Mouse (Mus musculus): Measurements from ENCODE around the gene Rgma. TPM values are rescaled to one million over a fixed set of nuclear protein-coding genes. Genes with fewer than 3 reads are reported as not detected.
A peak's percentile ranks its signal among the peaks of the same experiment; 100 is the strongest.

Rgma gene
- polyA plus RNA-seq, 1 experiment from 2014 or later = 52.5 TPM

- no peaks in the 10 kb centered on the region for H3K27me3 ChIP-seq (ENCODE audit: control insufficient read depth, insufficient read depth, low read length)
- H3K4me3 ChIP-seq (ENCODE audit: low read depth, low read length) = no peak overlapping the region
- H3K27ac ChIP-seq (ENCODE audit: low read depth, low read length) = peak overlapping the region; percentile 62
- ATAC-seq (ENCODE audit: low FRiP score) = peak; percentile 26; the same call in 1 of the 2 replicates
- peaks cover 6% of the 10 kb centered on the region; the same call in 1 of the 2 replicates for H3K4me1 ChIP-seq (replicated peaks; ENCODE audit: control insufficient read depth, insufficient read depth, low read length)
- no peak overlapping the region for H3K4me2 ChIP-seq (replicated peaks; ENCODE audit: low read depth, low read length)
- WGBS = 22% methylated on average over 7 of the region's 7 CpGs
- peaks cover 20% of the 10 kb centered on the region for H3K36me3 ChIP-seq (ENCODE audit: control insufficient read depth, insufficient read depth, low read length)
- DNase-seq (ENCODE audit: low spot score) = peak; percentile 55
- H3K9ac ChIP-seq (ENCODE audit: low read depth, low read length) = no peak overlapping the region
- H3K9me3 ChIP-seq (ENCODE audit: control insufficient read depth, low read length) = no peaks in the 10 kb centered on the region
These were observed 44.1 kb downstream of the Rgma start for GRCm38 (mm10) chr7:73419375-73419774.

GRCm38 (mm10) chr7:73420827-73421226 lies 45.5 kb downstream of the Rgma start:
- Histone ChIP-seq H3K9me3 (ENCODE audit: control insufficient read depth, low read length) (no peaks in the 10 kb centered on the region), H3K9ac (ENCODE audit: low read depth, low read length) (no peak overlapping the region), H3K4me1 (replicated peaks; ENCODE audit: control insufficient read depth, insufficient read depth, low read length) (peaks cover 6% of the 10 kb centered on the region; the same call in 1 of the 2 replicates), H3K4me2 (replicated peaks; ENCODE audit: low read depth, low read length) (no peak overlapping the region), H3K4me3 (ENCODE audit: low read depth, low read length) (no peak overlapping the region), H3K36me3 (ENCODE audit: control insufficient read depth, insufficient read depth, low read length) (peaks cover 20% of the 10 kb centered on the region), H3K27ac (ENCODE audit: low read depth, low read length) (peak overlapping the region; percentile 67), H3K27me3 (ENCODE audit: control insufficient read depth, insufficient read depth, low read length) (no peaks in the 10 kb centered on the region)
- no peak for ATAC-seq (ENCODE audit: low FRiP score)
- WGBS = 50% methylated on average over 5 of the region's 5 CpGs
- no peak for DNase-seq (ENCODE audit: low spot score)

DNA sequence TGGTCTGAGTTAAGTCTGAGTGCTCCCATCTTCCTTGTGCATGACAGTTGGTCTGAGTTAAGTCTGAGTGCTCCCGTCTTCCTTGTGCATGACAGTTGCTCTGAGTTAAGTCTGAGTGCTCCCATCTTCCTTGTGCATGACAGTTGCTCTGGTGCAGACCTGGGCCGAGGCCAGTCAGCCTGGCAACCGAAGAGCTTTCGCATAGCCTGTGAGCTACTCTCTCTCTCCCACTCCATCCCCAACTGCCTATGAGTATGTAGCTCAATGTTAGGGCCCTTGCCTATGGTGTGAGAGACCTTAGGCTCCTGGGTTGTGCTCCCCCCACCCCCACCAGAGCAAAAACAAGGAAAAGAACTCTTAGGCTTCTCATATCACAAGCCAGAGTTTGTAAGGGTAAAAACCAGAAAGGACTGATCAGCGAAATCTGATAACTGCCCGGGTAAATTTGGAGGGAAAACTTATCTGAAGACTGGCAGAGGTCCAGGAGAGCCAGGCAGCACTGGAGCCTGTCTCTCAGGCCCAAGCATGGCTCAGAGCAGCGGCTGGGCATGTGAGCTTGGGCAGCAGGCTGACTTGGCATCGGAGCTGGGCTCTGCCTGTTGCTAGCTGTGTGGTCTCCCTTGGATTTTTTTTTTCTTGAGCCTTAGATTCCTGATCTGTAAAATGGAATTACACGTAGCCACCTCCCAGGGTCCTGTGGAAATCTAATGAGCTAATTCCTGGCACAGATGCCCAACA lies 46.1 kb downstream of the Rgma start:
- Histone ChIP-seq H3K4me1 (replicated peaks; ENCODE audit: control insufficient read depth, insufficient read depth, low read length) (peaks cover 6% of the 10 kb centered on the region; the same call in 1 of the 2 replicates), H3K27me3 (ENCODE audit: control insufficient read depth, insufficient read depth, low read length) (no peaks in the 10 kb centered on the region), H3K27ac (ENCODE audit: low read depth, low read length) (no peak overlapping the region), H3K9ac (ENCODE audit: low read depth, low read length) (no peak overlapping the region), H3K4me2 (replicated peaks; ENCODE audit: low read depth, low read length) (no peak overlapping the region), H3K4me3 (ENCODE audit: low read depth, low read length) (no peak overlapping the region), H3K36me3 (ENCODE audit: control insufficient read depth, insufficient read depth, low read length) (peaks cover 20% of the 10 kb centered on the region), H3K9me3 (ENCODE audit: control insufficient read depth, low read length) (no peaks in the 10 kb centered on the region)
- 74% methylated on average over 9 of the region's 9 CpGs for WGBS
- no peak for ATAC-seq (ENCODE audit: low FRiP score)
- no peak for DNase-seq (ENCODE audit: low spot score)

- no peak overlapping the region for H3K4me3 ChIP-seq (ENCODE audit: low read depth, low read length)
- H3K9ac ChIP-seq (ENCODE audit: low read depth, low read length) = no peak overlapping the region
- ATAC-seq (ENCODE audit: low FRiP score) = no peak; the same call in 1 of the 2 replicates
- H3K9me3 ChIP-seq (ENCODE audit: control insufficient read depth, low read length) = no peaks in the 10 kb centered on the region
- H3K4me1 ChIP-seq (replicated peaks; ENCODE audit: control insufficient read depth, insufficient read depth, low read length) = peaks cover 6% of the 10 kb centered on the region; the same call in 1 of the 2 replicates
- peaks cover 18% of the 10 kb centered on the region for H3K36me3 ChIP-seq (ENCODE audit: control insufficient read depth, insufficient read depth, low read length)
- 29% methylated on average over 12 of the region's 12 CpGs for WGBS
- no peak overlapping the region for H3K4me2 ChIP-seq (replicated peaks; ENCODE audit: low read depth, low read length)
- DNase-seq (ENCODE audit: low spot score) = peak; percentile 83
- H3K27me3 ChIP-seq (ENCODE audit: control insufficient read depth, insufficient read depth, low read length) = no peaks in the 10 kb centered on the region
- no peak overlapping the region for H3K27ac ChIP-seq (ENCODE audit: low read depth, low read length)
These were observed 47.2 kb downstream of the Rgma start for GRCm38 (mm10) chr7:73422223-73423113.

DNA sequence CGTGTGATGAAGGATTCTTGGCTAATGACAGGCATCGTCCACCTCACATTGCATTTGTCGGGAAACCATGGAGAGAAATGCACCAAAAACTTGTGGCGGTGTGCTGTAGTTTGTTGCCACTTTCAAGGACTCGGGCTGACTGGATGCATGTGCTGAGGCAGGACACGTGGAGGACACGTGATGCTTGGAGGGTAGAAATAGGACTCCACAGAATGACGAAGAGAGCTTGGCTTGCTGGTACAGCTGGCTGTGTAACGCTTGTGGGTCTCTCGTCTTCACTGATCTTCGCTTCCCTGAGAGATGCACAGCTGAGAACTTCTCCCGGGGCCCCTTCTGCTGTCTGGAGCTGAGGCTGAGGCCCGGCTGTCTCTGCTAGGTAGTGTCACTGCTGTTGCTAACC lies 47.9 kb downstream of the Rgma start:
- no peak overlapping the region for H3K4me3 ChIP-seq (ENCODE audit: low read depth, low read length)
- H3K36me3 ChIP-seq (ENCODE audit: control insufficient read depth, insufficient read depth, low read length) = peaks cover 12% of the 10 kb centered on the region
- no peak overlapping the region for H3K4me2 ChIP-seq (replicated peaks; ENCODE audit: low read depth, low read length)
- H3K4me1 ChIP-seq (replicated peaks; ENCODE audit: control insufficient read depth, insufficient read depth, low read length) = peaks cover 3% of the 10 kb centered on the region; the same call in 1 of the 2 replicates
- H3K9me3 ChIP-seq (ENCODE audit: control insufficient read depth, low read length) = no peaks in the 10 kb centered on the region
- no peaks in the 10 kb centered on the region for H3K27me3 ChIP-seq (ENCODE audit: control insufficient read depth, insufficient read depth, low read length)
- DNase-seq (ENCODE audit: low spot score) (no peak), ATAC-seq (ENCODE audit: low FRiP score) (no peak)
- no peak overlapping the region for H3K27ac ChIP-seq (ENCODE audit: low read depth, low read length)
- WGBS = 77% methylated on average over 13 of the region's 13 CpGs
- H3K9ac ChIP-seq (ENCODE audit: low read depth, low read length) = no peak overlapping the region

DNA sequence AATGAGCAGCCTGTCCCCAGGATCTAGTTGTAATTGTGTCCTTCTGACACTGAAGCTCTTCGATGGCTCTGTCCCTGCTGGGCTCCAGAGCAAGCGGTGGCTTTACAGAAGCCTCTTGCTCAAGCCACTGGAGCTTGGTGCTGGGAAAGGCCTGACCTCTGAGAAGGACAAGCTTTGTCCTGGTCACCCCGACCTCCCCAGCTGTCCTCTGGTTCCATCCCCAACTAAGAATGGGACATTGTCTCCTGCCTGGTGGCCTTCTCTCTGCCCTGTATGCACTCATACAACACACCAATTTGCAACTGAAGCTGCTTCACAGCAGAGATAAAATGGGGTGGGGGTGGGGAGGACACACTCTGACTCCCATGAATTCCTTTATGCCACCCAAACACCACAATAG lies 48.9 kb downstream of the Rgma start:
- H3K27ac ChIP-seq (ENCODE audit: low read depth, low read length) = peak overlapping the region; percentile 56; the same call in 1 of the 2 replicates
- H3K9ac ChIP-seq (ENCODE audit: low read depth, low read length) = no peak overlapping the region
- H3K9me3 ChIP-seq (ENCODE audit: control insufficient read depth, low read length) = no peaks in the 10 kb centered on the region
- no peak overlapping the region for H3K4me3 ChIP-seq (ENCODE audit: low read depth, low read length)
- peaks cover 5% of the 10 kb centered on the region for H3K36me3 ChIP-seq (ENCODE audit: control insufficient read depth, insufficient read depth, low read length)
- DNase-seq (ENCODE audit: low spot score) (no peak), ATAC-seq (ENCODE audit: low FRiP score) (no peak)
- H3K4me1 ChIP-seq (replicated peaks; ENCODE audit: control insufficient read depth, insufficient read depth, low read length) = no peaks in the 10 kb centered on the region; the same call in 1 of the 2 replicates
- no peaks in the 10 kb centered on the region for H3K27me3 ChIP-seq (ENCODE audit: control insufficient read depth, insufficient read depth, low read length)
- H3K4me2 ChIP-seq (replicated peaks; ENCODE audit: low read depth, low read length) = no peak overlapping the region
- WGBS = 27% methylated on average over 3 of the region's 3 CpGs

DNA sequence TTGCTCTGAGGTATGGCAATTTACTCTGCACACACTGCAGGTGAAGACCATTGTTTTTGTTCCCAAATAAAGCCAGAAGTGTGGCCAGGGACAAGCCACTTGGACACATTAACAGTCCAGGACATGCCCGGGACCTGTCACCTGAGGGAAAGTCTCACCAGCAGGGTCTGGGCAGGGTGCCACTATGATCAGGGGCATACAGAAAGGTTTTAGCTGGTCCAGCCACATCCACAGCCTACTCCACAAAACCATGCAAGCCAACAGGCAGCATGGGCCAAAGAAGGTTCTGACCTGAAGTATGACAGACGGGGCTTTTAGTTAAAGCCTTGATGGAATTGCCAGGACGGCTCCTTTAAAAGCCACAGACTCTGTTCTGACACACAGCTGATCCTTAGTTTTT lies 49.4 kb downstream of the Rgma start:
- WGBS = 58% methylated on average over 3 of the region's 3 CpGs
- Histone ChIP-seq H3K9me3 (ENCODE audit: control insufficient read depth, low read length) (no peaks in the 10 kb centered on the region), H3K4me2 (replicated peaks; ENCODE audit: low read depth, low read length) (no peak overlapping the region), H3K4me1 (replicated peaks; ENCODE audit: control insufficient read depth, insufficient read depth, low read length) (no peaks in the 10 kb centered on the region; the same call in 1 of the 2 replicates), H3K4me3 (ENCODE audit: low read depth, low read length) (no peak overlapping the region), H3K36me3 (ENCODE audit: control insufficient read depth, insufficient read depth, low read length) (peaks cover 4% of the 10 kb centered on the region), H3K9ac (ENCODE audit: low read depth, low read length) (no peak overlapping the region), H3K27ac (ENCODE audit: low read depth, low read length) (peak overlapping the region; percentile 47; the same call in 1 of the 2 replicates), H3K27me3 (ENCODE audit: control insufficient read depth, insufficient read depth, low read length) (no peaks in the 10 kb centered on the region)
- DNase-seq (ENCODE audit: low spot score) = no peak
- ATAC-seq (ENCODE audit: low FRiP score) = no peak

GRCm38 (mm10) chr7:73425451-73425850 lies 50.1 kb downstream of the Rgma start:
- Histone ChIP-seq H3K27me3 (ENCODE audit: control insufficient read depth, insufficient read depth, low read length) (no peaks in the 10 kb centered on the region), H3K4me1 (replicated peaks; ENCODE audit: control insufficient read depth, insufficient read depth, low read length) (no peaks in the 10 kb centered on the region; the same call in 1 of the 2 replicates), H3K36me3 (ENCODE audit: control insufficient read depth, insufficient read depth, low read length) (peaks cover 8% of the 10 kb centered on the region), H3K9ac (ENCODE audit: low read depth, low read length) (no peak overlapping the region), H3K9me3 (ENCODE audit: control insufficient read depth, low read length) (no peaks in the 10 kb centered on the region), H3K27ac (ENCODE audit: low read depth, low read length) (peak overlapping the region; percentile 19; the same call in 1 of the 2 replicates), H3K4me3 (ENCODE audit: low read depth, low read length) (no peak overlapping the region), H3K4me2 (replicated peaks; ENCODE audit: low read depth, low read length) (no peak overlapping the region)
- whole genome bisulfite sequencing = 94% methylated on average over 7 of the region's 7 CpGs
- no peak for ATAC-seq (ENCODE audit: low FRiP score)
- no peak for DNase-seq (ENCODE audit: low spot score)
